Comparison of ENCODE assay signal across 14 mouse cellular contexts in genomic region chr11:60300318-60300717, GRCm38 (mm10). TPM values are rescaled to one million over a fixed set of nuclear protein-coding genes. Genes with fewer than 3 reads are reported as not detected.
DNase-seq lines count a peak whose midpoint lies in the region; ATAC-seq and TF ChIP-seq lines count a peak whose summit lies in the region.
"Had no signal": no experiment of that assay in that cellular context is flagged by ENCODE, and none has a peak within 500 bp of the region (broad histone marks: within the 10 kb centered on the region; RNA-seq: fewer than 3 reads in every experiment).

No protein-coding gene starts in this region.

- TF ChIP-seq CTCF in layer of hippocampus, adult 2 months (conservative IDR thresholded peaks at IDR 0.05) = no peak

- H3K4me2 ChIP-seq in heart, embryonic 14.5 days (ENCODE audit: low read length) = no peak overlapping the region
- H3K4me2 ChIP-seq in forebrain, embryonic 14.5 days (ENCODE audit: low read length) = no peak overlapping the region
- H3K4me2 ChIP-seq in midbrain, embryonic 16.5 days (ENCODE audit: low read length) = no peak overlapping the region
- H3K4me2 ChIP-seq: limb, embryonic 12.5 days had no signal

- DNase-seq in heart, postnatal 10 days = no peak
- DNase-seq in layer of hippocampus, adult 2 months (ENCODE audit: low spot score in 2 of 2) = no peak
- no peak for DNase-seq in layer of hippocampus, postnatal 25 days (ENCODE audit: extremely low spot score in 1 of 2, low spot score in 1 of 2)
- no peak for DNase-seq in forebrain, embryonic 14.5 days (ENCODE audit: low spot score)
- no peak for DNase-seq in cerebellum, adult 18-20 months
- no peak for DNase-seq in left cerebral cortex, postnatal 4 days
- DNase-seq: adrenal gland, postnatal 10 days; cerebellum, adult 11-12 months; heart, postnatal 36 days; lung, postnatal 4 days; thymus, postnatal 4 days had no signal

- H3K4me3 ChIP-seq in heart, embryonic 14.5 days (ENCODE audit: control insufficient read depth in 1 of 2, insufficient read depth in 1 of 2, low read depth in 1 of 2, low read length in 2 of 2) = no peak overlapping the region
- no peak overlapping the region for H3K4me3 ChIP-seq in layer of hippocampus, adult 2 months
- H3K4me3 ChIP-seq in forebrain, embryonic 14.5 days (ENCODE audit: low read depth, low read length) = no peak overlapping the region
- H3K4me3 ChIP-seq in midbrain, embryonic 16.5 days (ENCODE audit: low read depth, low read length) = no peak overlapping the region
- H3K4me3 ChIP-seq: limb, embryonic 12.5 days had no signal

- no peak for ATAC-seq in heart, embryonic 14.5 days (ENCODE audit: insufficient number of reproducible peaks, insufficient read depth, low FRiP score, low read depth)
- ATAC-seq in forebrain, embryonic 14.5 days = no peak
- ATAC-seq in midbrain, embryonic 16.5 days = no peak

- H3K9me3 ChIP-seq in heart, embryonic 14.5 days (ENCODE audit: control insufficient read depth, low read length) = no peaks in the 10 kb centered on the region
- H3K9me3 ChIP-seq in forebrain, embryonic 14.5 days (replicated peaks; ENCODE audit: control insufficient read depth, low read length) = no peaks in the 10 kb centered on the region
- no peaks in the 10 kb centered on the region for H3K9me3 ChIP-seq in midbrain, embryonic 16.5 days (replicated peaks; ENCODE audit: control insufficient read depth, low read length, poor library complexity, severe bottlenecking)
- H3K9me3 ChIP-seq: limb, embryonic 12.5 days had no signal

- H3K27ac ChIP-seq in heart, embryonic 14.5 days (replicated peaks in 1 of 2; ENCODE audit: control insufficient read depth in 1 of 2, insufficient read depth in 1 of 2, low read depth in 2 of 2, low read length in 2 of 2) = peak overlapping the region; percentile 31 to 33; a peak in 1 of 4 replicates
- peak overlapping the region; percentile 77 for H3K27ac ChIP-seq in layer of hippocampus, adult 2 months
- H3K27ac ChIP-seq in forebrain, embryonic 14.5 days (ENCODE audit: low read depth, low read length) = peak overlapping the region; percentile 23; the same call in 1 of the 2 replicates
- peak overlapping the region; percentile 80; the same call in 1 of the 2 replicates for H3K27ac ChIP-seq in midbrain, embryonic 16.5 days (ENCODE audit: low read length)
- H3K27ac ChIP-seq: limb, embryonic 12.5 days had no signal

- H3K27me3 ChIP-seq in heart, embryonic 14.5 days (ENCODE audit: control insufficient read depth, insufficient read depth, low read length) = no peaks in the 10 kb centered on the region
- H3K27me3 ChIP-seq in forebrain, embryonic 14.5 days (replicated peaks; ENCODE audit: control insufficient read depth, insufficient read depth, low read length) = no peaks in the 10 kb centered on the region
- H3K27me3 ChIP-seq in midbrain, embryonic 16.5 days (ENCODE audit: control insufficient read depth, insufficient read depth, low read depth, low read length) = no peaks in the 10 kb centered on the region
- H3K27me3 ChIP-seq: limb, embryonic 12.5 days had no signal

- H3K36me3 ChIP-seq in heart, embryonic 14.5 days (ENCODE audit: control insufficient read depth, insufficient read depth, low read length) = no peaks in the 10 kb centered on the region
- no peaks in the 10 kb centered on the region for H3K36me3 ChIP-seq in forebrain, embryonic 14.5 days (ENCODE audit: control insufficient read depth, insufficient read depth, low read length)
- H3K36me3 ChIP-seq in midbrain, embryonic 16.5 days (ENCODE audit: control insufficient read depth, insufficient read depth, low read length) = no peaks in the 10 kb centered on the region
- H3K36me3 ChIP-seq: limb, embryonic 12.5 days had no signal

- intact Hi-C loops in heart, postnatal 10 days (cut with DNase I) = no loop called here
- intact Hi-C loops in left cerebral cortex, postnatal 4 days (cut with DNase I) = loop anchor here (10.0 kb wide), 1 partner anchor 114 kb away; the partner anchor contains the start of genes Atpaf2 and Gid4

- no peak overlapping the region for H3K9ac ChIP-seq in heart, embryonic 14.5 days (ENCODE audit: low read length)
- no peak overlapping the region for H3K9ac ChIP-seq in forebrain, embryonic 14.5 days (ENCODE audit: low read length)
- H3K9ac ChIP-seq in midbrain, embryonic 16.5 days (ENCODE audit: low read depth, low read length) = no peak overlapping the region
- H3K9ac ChIP-seq: limb, embryonic 12.5 days had no signal

- peaks cover 8 to 24% of the 10 kb centered on the region in 2 experiments for H3K4me1 ChIP-seq in heart, embryonic 14.5 days (ENCODE audit: control insufficient read depth in 2 of 2, insufficient read depth in 2 of 2, low read length in 2 of 2)
- peaks cover 29% of the 10 kb centered on the region for H3K4me1 ChIP-seq in forebrain, embryonic 14.5 days (ENCODE audit: control insufficient read depth, insufficient read depth, low read length)
- H3K4me1 ChIP-seq in midbrain, embryonic 16.5 days (ENCODE audit: control insufficient read depth, insufficient read depth, low read length) = peaks cover 43% of the 10 kb centered on the region

- WGBS in heart, embryonic 14.5 days = 79% methylated on average over 3 of the region's 3 CpGs
- WGBS in forebrain, embryonic 14.5 days = 80% methylated on average over 3 of the region's 3 CpGs
- 68% methylated on average over 3 of the region's 3 CpGs for whole genome bisulfite sequencing in midbrain, embryonic 16.5 days

RNA-seq across cellular contexts. Expression of gene Tom1l2, which starts 52.4 kb away (rescaled TPM):
- 22.5 and 25.7 TPM in 2 replicates for polyA plus RNA-seq in heart, embryonic 14.5 days (2014; fragmentation: Nextera tagmentation; extraction: Ambion mirVana)
- 100 to 1,000 TPM in 1 of 2 experiments, 10 to 100 TPM in 1; 97.3 to 100 TPM for total RNA-seq in heart, postnatal 10 days (2021)
- total RNA-seq in layer of hippocampus, adult 2 months (2021) = 100 to 1,000 TPM; 180 to 189 TPM
- 100 to 1,000 TPM; 170 to 175 TPM for total RNA-seq in layer of hippocampus, postnatal 25 days (2021)
- 23.0 and 31.6 TPM in 2 replicates for polyA plus RNA-seq in forebrain, embryonic 14.5 days (2014; fragmentation: Nextera tagmentation; extraction: Ambion mirVana)
- 66.4 and 74.6 TPM in 2 replicates for polyA plus RNA-seq in midbrain, embryonic 16.5 days (2015; fragmentation: Nextera tagmentation; extraction: Ambion mirVana)
- 10 to 100 TPM; 86.8 to 90.6 TPM for total RNA-seq in left cerebral cortex, postnatal 4 days (2021)

RNA-seq across cellular contexts. Expression of gene Drc3, which starts 52.8 kb away (rescaled TPM):
- polyA plus RNA-seq in heart, embryonic 14.5 days (2014; fragmentation: Nextera tagmentation; extraction: Ambion mirVana) = 1.8 and 3.3 TPM in 2 replicates
- total RNA-seq in heart, postnatal 10 days (2021) = 1 to 10 TPM; 1.6 to 2.3 TPM
- total RNA-seq in layer of hippocampus, adult 2 months (2021) = 1 to 10 TPM; 6.4 to 8.0 TPM
- 1 to 10 TPM; 5.3 to 5.9 TPM for total RNA-seq in layer of hippocampus, postnatal 25 days (2021)
- polyA plus RNA-seq in forebrain, embryonic 14.5 days (2014; fragmentation: Nextera tagmentation; extraction: Ambion mirVana) = 5.9 and 7.0 TPM in 2 replicates
- 6.6 and 7.1 TPM in 2 replicates for polyA plus RNA-seq in midbrain, embryonic 16.5 days (2015; fragmentation: Nextera tagmentation; extraction: Ambion mirVana)
- total RNA-seq in left cerebral cortex, postnatal 4 days (2021) = 1 to 10 TPM; 4.7 to 4.8 TPM

Comparison
In these comparisons a context has a peak if more than half of its experiments do, and no peak if none do; other contexts are left out.
1. H3K27ac ChIP-seq: peak in every context shown above with its lines; median percentile 80 in midbrain, embryonic 16.5 days; 77 in layer of hippocampus, adult 2 months; 32 in heart, embryonic 14.5 days; 23 in forebrain, embryonic 14.5 days.